Mouse (Mus musculus) urinary bladder, postnatal 14 days (tissue): ENCODE measurements around the gene Gm20661.

Experiments
- DNase-seq: peaks from one replicate; pipeline ENCODE4 v3.0.0; 2021; ENCODE audit warnings: low spot score

The Gm20661 gene

GRCm38 (mm10) chr9:107967437-107967836, 15.4 kb upstream of the Gm20661 start:
- DNase-seq = no peak

GRCm38 (mm10) chr9:107968531-107968930, 14.3 kb upstream of the Gm20661 start:
- DNase-seq = no peak

- no peak for DNase-seq
Measured at GRCm38 (mm10) chr9:107970311-107970710, 12.5 kb upstream of the Gm20661 start.

- DNase-seq = no peak
Measured at GRCm38 (mm10) chr9:107971690-107972541, 10.9 kb upstream of the Gm20661 start.

DNA sequence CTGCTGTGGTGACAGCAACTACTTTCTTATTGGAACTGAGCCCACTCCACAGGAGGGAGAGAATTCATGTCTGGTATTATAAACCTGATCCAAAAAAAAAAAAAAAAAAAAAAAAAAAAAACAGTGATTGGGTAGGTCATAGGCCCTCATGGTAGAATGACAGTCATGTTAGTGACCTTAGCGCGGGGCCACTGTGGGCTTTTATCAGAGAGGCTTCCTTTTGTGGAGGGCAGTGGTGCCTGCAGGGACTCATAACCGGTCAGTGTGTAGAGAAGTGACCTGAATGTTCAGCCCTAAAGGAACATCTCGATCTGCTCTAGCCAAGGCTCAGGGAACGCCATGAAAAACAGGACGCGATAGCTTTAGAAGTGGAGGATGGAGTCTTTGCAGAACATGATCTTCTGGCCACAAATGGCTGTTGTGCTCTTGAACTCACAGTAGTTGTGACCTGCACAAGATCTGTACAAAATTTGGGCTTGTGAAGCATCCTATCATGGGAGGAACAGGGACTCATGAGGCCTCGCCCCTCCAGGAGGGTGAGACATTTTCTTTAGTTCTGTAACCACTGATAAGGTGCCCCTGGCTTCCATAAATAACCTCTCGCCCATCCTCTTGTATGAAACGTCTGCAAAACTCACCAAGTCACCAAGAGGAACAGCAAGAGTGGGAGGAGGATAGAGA, 8.2 kb upstream of the Gm20661 start:
- DNase-seq = no peak

DNA sequence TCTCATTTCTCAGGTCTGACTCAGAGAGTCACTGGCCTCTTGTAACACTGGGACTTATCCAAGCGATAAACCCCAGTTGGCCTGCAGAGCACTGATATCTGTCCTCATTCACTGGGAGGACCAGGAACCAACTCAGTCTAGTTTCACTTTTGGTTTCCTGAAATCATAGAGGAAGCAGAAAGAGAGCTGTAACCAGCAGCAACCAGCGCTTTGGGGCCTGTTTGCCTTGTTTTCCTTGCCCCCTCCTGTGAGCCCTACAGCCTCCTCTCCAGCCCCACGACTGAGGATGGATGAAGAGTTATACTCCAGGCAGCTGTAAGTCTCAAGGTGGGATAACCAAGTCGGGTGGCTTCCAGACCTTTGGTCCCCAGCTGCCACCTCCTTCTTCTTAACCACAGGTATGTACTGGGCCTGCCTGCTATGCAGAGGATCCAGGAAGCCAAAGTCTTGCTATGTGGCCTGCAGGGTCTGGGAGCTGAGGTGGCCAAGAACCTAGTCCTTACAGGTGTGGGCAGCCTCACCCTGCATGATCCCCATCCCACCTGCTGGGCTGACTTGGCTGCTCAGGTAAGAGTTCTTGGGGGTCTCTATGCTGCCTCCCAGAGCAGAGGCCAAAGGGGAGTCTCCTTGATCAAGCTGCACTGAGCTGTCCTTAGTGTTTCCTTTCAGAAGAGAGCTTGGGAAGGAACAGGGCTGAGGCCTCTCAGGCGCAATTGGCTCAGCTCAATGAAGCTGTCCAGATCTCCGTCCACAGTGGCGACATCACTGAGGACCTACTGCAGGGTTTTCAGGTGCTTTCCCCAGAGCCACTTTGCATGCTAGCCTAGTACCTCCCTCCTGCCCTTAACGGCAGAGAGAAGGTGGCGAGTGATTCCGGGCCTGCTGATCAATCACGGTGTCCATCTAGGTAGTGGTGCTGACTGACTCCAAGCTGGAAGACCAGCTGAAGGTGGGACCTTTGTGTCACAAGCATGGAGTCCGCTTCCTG, 7.2 kb upstream of the Gm20661 start, which contains the start of gene Uba7:
Uba7 (plus strand) TSS at position 107 of the 988 bp plus-strand sequence.
- peak; percentile 34 for DNase-seq

DNA sequence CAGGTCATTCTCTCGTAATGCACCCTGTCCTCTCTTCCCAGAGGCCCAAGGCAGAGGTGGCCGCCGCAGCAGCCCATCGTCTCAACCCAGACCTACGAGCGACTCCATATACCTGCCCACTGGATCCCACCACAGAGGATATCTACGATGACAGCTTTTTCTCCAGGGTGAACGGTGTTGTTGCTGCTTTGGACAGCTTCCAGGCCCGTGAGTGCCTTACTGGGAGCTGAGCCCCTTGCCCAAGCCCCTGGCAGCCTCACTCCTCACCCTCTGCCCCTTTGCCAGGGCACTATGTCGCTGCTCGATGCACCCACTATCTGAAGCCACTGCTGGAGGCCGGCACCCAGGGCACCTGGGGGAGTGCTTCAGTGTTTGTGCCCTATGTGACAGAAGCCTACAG, 4.0 kb upstream of the Gm20661 start:
- DNase-seq = no peak

- DNase-seq = no peak
Measured at GRCm38 (mm10) chr9:107981684-107982605, 913 bp upstream of the Gm20661 start.

- DNase-seq = peak; percentile 64
Measured at GRCm38 (mm10) chr9:107983421-107983890, 598 bp downstream of the Gm20661 start.

DNA sequence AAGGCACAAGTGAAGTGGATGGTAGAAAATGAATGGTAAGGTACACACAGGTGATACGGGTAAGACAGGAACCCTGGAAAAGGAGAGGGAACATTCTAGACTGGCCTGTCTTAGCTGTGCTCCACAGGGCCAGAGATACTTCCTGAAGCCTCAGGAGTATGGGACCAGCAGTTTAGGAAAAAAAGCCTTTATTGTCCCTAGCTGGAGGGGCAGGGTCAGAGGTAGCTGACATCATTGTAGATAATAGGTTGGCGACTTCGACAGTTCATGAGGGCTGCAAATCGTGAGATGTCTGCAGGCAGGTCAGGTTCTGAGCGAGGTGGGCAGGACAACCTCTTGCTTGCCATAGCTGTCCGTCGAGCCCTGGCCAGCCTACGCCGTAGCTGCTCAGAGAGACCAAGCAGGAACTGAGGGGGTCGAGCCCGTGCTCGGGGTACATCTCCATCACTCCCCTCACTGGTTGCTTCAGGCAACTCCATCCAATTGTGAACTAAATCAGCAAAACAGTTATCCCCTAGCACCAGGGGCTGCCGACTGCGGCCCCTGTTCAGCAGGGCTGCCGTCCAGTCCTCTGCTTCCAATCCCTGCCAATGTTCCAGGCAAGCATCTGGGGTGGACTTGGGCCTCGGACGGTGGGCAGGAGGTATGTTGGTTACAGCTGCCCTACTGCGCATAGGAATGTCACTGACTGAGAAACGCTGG, 1.3 kb downstream of the Gm20661 start:
- DNase-seq = no peak

- DNase-seq = no peak
Measured at GRCm38 (mm10) chr9:107984754-107985055, 1.8 kb downstream of the Gm20661 start.

GRCm38 (mm10) chr9:107985131-107986119, 2.6 kb downstream of the Gm20661 start, which contains the start of gene Inka1:
Gene Inka1 (minus strand): TSS chr9:107985879.
- peak; percentile 90 for DNase-seq

- DNase-seq = peak; percentile 83
Measured at GRCm38 (mm10) chr9:107986376-107986775, 3.5 kb downstream of the Gm20661 start.

- DNase-seq = no peak
Measured at GRCm38 (mm10) chr9:107987950-107988349, 5.1 kb downstream of the Gm20661 start.

- no peak for DNase-seq
Measured at GRCm38 (mm10) chr9:107992197-107992596, 9.3 kb downstream of the Gm20661 start, which contains the start of gene Cdhr4. Gene Cdhr4 (plus strand): TSS chr9:107992497.

- no peak for DNase-seq
Measured at GRCm38 (mm10) chr9:107993013-107993412, 10.2 kb downstream of the Gm20661 start.

GRCm38 (mm10) chr9:107994464-107994863, 11.6 kb downstream of the Gm20661 start:
- DNase-seq = no peak

DNA sequence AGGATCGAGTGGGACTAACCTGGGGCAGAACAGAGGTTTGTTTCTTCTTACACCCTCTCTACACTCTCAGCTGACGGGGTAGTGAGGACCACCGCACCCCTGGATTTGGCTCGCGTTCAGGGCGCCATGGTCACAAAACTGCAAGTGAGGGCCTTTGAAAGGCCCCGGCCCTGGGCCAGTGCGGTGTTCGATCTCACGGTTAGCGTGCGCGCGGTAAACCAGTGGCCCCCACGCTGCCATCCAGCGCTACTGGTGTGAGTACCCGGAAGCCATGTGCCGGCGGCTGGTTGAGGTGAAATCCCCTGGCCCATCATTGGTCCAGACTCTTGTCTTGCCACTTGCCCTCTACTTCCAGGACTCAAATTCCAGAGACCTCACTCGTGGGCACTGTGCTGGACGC, 12.7 kb downstream of the Gm20661 start:
- no peak for DNase-seq

DNA sequence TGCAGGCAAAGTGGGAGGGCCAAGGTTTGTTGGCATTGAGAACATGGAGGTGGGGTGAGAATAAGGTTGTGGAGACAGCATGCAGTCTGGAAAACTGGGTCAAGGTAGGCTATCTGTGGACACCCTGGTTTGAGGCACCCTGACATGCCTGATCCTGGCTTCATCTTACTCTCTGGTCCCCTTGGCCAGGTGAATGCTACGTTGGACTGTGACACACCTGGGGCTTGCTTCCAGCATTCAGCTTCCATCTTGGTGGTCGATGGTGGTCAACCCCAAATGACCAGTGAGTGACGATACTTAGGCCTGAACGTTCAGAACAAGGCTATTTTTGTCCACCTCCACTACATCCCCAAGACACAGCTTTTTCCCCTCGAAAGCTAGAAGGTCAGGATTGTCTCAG, 13.2 kb downstream of the Gm20661 start, which contains the start of gene Gm20662:
Gm20662 (plus strand) TSS at position 301 of the 400 bp plus-strand sequence.
- DNase-seq = no peak
